Mouse (Mus musculus): ENCODE measurements at regions not wholly inside any gene's neighbourhood (a gene's known extent, or its start where the extent isn't known, plus 50 kb on each side); places are given as distances from the start of the nearest gene placed in this dataset.
A peak's percentile ranks its signal among the peaks of the same experiment; 100 is the strongest.

- DNase-seq (ENCODE audit: extremely low read depth, low read depth, low spot score) = no peak
- no peaks in the 10 kb centered on the region for H3K79me2 ChIP-seq (ENCODE audit: control insufficient read depth, insufficient read depth, low read length)
- H3K27me3 ChIP-seq (ENCODE audit: control insufficient read depth, insufficient read depth, low read length) = no peaks in the 10 kb centered on the region
- no peaks in the 10 kb centered on the region for H3K36me3 ChIP-seq (ENCODE audit: control insufficient read depth, insufficient read depth, low read length)
- no peak overlapping the region for H3K9ac ChIP-seq (ENCODE audit: low read depth, low read length)
- 97% methylated on average over 2 of the region's 2 CpGs for WGBS
- H3K4me3 ChIP-seq (ENCODE audit: insufficient read depth, low read depth, low read length) = no peak overlapping the region
- H3K4me1 ChIP-seq (ENCODE audit: control insufficient read depth, insufficient read depth, low read length) = peaks cover 2% of the 10 kb centered on the region; the same call in 1 of the 2 replicates
- TF ChIP-seq CTCF (IDR thresholded peaks at IDR 0.05; ENCODE audit: low read depth, low read length) (no peak), POLR2A (IDR thresholded peaks at IDR 0.05; ENCODE audit: extremely low read depth, insufficient read depth, low read length) (no peak)
- no peak overlapping the region for H3K27ac ChIP-seq (replicated peaks; ENCODE audit: insufficient read depth, low read depth, low read length)
These were observed 67.7 kb upstream of the Tab2 start for GRCm38 (mm10) chr10:8023741-8024140.

GRCm38 (mm10) chr10:8021971-8022370 is 65.9 kb upstream of the Tab2 start:
- 89% methylated on average over 1 of the region's 1 CpGs for WGBS
- no peak overlapping the region for H3K4me3 ChIP-seq (ENCODE audit: insufficient read depth, low read depth, low read length)
- TF ChIP-seq CTCF (IDR thresholded peaks at IDR 0.05; ENCODE audit: low read depth, low read length) (no peak), POLR2A (IDR thresholded peaks at IDR 0.05; ENCODE audit: extremely low read depth, insufficient read depth, low read length) (no peak)
- H3K4me1 ChIP-seq (ENCODE audit: control insufficient read depth, insufficient read depth, low read length) = 0 out of 2 replicates have a peak, but pooled peaks cover under 1% of the 10 kb centered on the region
- DNase-seq (ENCODE audit: extremely low read depth, low read depth, low spot score) = no peak
- H3K27me3 ChIP-seq (ENCODE audit: control insufficient read depth, insufficient read depth, low read length) = no peaks in the 10 kb centered on the region
- no peaks in the 10 kb centered on the region for H3K36me3 ChIP-seq (ENCODE audit: control insufficient read depth, insufficient read depth, low read length)
- no peak overlapping the region for H3K27ac ChIP-seq (replicated peaks; ENCODE audit: insufficient read depth, low read depth, low read length)
- H3K9ac ChIP-seq (ENCODE audit: low read depth, low read length) = no peak overlapping the region
- no peaks in the 10 kb centered on the region for H3K79me2 ChIP-seq (ENCODE audit: control insufficient read depth, insufficient read depth, low read length)

DNA sequence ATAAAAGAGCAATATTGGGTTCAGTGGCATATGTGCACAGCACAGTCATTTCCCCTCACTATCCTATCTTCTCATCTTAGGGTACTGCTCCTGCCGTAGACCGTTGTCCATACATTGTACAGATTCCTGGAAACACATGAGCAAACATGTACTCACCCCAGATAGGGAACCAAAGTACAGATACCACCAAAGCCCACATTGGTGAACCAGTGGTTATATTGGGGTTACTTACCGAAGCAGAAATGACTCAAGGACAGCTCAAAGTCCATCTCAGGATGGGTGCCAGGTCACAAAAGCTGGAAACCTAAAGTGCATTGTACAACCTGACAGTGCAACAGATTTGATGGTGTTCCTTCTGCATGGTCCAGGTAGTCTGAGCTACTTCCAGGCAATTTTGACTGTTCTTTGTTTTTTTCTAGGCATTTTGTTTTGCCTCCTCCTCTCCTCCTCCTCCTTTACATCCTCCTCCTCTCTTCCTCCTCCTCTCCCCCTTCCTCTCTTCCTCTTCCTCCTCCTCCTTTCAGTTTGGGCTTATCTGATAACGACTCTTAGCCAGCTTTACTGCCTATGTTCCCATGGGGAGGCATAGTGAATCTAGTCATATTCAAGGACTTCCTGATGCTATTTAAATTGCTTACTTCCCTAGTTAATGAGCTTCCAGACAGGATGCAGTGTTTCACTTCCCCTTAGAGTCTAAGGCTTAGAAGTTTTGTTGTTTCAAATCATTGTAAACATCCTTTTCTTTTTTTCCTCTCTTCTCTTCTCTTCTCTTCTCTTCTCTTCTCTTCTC is 65.1 kb upstream of the Tab2 start:
- Histone ChIP-seq H3K27ac (replicated peaks; ENCODE audit: insufficient read depth, low read depth, low read length) (no peak overlapping the region), H3K36me3 (ENCODE audit: control insufficient read depth, insufficient read depth, low read length) (no peaks in the 10 kb centered on the region), H3K9ac (ENCODE audit: low read depth, low read length) (no peak overlapping the region), H3K4me3 (ENCODE audit: insufficient read depth, low read depth, low read length) (no peak overlapping the region), H3K4me1 (ENCODE audit: control insufficient read depth, insufficient read depth, low read length) (no peaks in the 10 kb centered on the region), H3K27me3 (ENCODE audit: control insufficient read depth, insufficient read depth, low read length) (no peaks in the 10 kb centered on the region), H3K79me2 (ENCODE audit: control insufficient read depth, insufficient read depth, low read length) (no peaks in the 10 kb centered on the region)
- TF ChIP-seq CTCF (IDR thresholded peaks at IDR 0.05; ENCODE audit: low read depth, low read length) (no peak), POLR2A (IDR thresholded peaks at IDR 0.05; ENCODE audit: extremely low read depth, insufficient read depth, low read length) (no peak)
- WGBS = 35% methylated on average over 4 of the region's 4 CpGs
- DNase-seq (ENCODE audit: extremely low read depth, low read depth, low spot score) = peak; percentile 25

GRCm38 (mm10) chr10:8020113-8020512 is 64.1 kb upstream of the Tab2 start:
- Histone ChIP-seq H3K79me2 (ENCODE audit: control insufficient read depth, insufficient read depth, low read length) (no peaks in the 10 kb centered on the region), H3K27ac (replicated peaks; ENCODE audit: insufficient read depth, low read depth, low read length) (no peak overlapping the region), H3K4me3 (ENCODE audit: insufficient read depth, low read depth, low read length) (no peak overlapping the region), H3K27me3 (ENCODE audit: control insufficient read depth, insufficient read depth, low read length) (no peaks in the 10 kb centered on the region), H3K36me3 (ENCODE audit: control insufficient read depth, insufficient read depth, low read length) (no peaks in the 10 kb centered on the region), H3K4me1 (ENCODE audit: control insufficient read depth, insufficient read depth, low read length) (no peaks in the 10 kb centered on the region), H3K9ac (ENCODE audit: low read depth, low read length) (no peak overlapping the region)
- WGBS = 87% methylated on average over 4 of the region's 4 CpGs
- no peak for DNase-seq (ENCODE audit: extremely low read depth, low read depth, low spot score)
- no peak for TF ChIP-seq CTCF (IDR thresholded peaks at IDR 0.05; ENCODE audit: low read depth, low read length)
- TF ChIP-seq POLR2A (IDR thresholded peaks at IDR 0.05; ENCODE audit: extremely low read depth, insufficient read depth, low read length) = no peak

DNA sequence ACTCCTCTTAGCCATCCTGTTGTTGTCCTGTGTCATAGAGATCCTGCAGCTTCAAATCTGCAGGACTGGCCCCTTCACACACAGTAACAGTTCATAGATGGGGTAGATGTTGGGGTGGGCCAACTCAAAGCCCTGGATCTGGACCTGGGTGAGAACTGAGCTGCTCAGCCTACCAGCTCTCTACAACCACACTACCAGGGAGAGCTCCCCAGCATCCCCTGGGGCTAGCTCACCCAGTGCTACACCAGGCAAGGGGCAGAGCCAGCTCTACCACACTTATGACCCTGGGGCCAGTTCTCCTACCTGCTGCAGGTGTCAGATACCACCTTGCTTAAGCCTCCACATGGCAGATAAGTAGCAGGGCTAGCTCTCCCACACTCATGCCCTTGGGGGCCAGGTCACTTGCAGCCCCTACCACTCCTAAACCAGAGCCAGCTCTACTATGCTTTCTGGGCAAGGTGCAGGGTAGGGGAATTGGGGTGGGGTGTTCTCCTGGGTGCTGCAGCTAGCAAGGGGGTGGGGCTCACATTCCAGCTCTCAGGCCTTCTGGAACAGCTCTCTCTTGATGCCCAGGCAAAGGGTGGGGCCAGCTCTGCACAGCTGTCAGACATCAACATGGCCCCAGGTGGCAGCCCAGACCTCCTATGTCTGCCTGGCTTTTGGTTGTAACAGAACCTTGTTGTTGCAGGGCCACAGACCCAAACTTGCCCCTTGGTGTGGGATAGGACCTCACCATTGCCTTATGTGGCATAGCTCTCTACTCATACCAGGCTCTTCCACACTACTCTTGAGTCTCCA is 62.4 kb upstream of the Tab2 start:
- no peak overlapping the region for H3K9ac ChIP-seq (ENCODE audit: low read depth, low read length)
- H3K27me3 ChIP-seq (ENCODE audit: control insufficient read depth, insufficient read depth, low read length) = no peaks in the 10 kb centered on the region
- H3K27ac ChIP-seq (replicated peaks; ENCODE audit: insufficient read depth, low read depth, low read length) = no peak overlapping the region
- H3K36me3 ChIP-seq (ENCODE audit: control insufficient read depth, insufficient read depth, low read length) = no peaks in the 10 kb centered on the region
- no peak for DNase-seq (ENCODE audit: extremely low read depth, low read depth, low spot score)
- H3K4me1 ChIP-seq (ENCODE audit: control insufficient read depth, insufficient read depth, low read length) = no peaks in the 10 kb centered on the region
- no peaks in the 10 kb centered on the region for H3K79me2 ChIP-seq (ENCODE audit: control insufficient read depth, insufficient read depth, low read length)
- no peak for TF ChIP-seq POLR2A (IDR thresholded peaks at IDR 0.05; ENCODE audit: extremely low read depth, insufficient read depth, low read length)
- no peak for TF ChIP-seq CTCF (IDR thresholded peaks at IDR 0.05; ENCODE audit: low read depth, low read length)
- H3K4me3 ChIP-seq (ENCODE audit: insufficient read depth, low read depth, low read length) = no peak overlapping the region
